8 mouse cellular contexts compared by ENCODE assay signal in genomic region chr6:113079492-113079891, GRCm38 (mm10). TPM values are rescaled to one million over a fixed set of nuclear protein-coding genes. Genes with fewer than 3 reads are reported as not detected.
DNase-seq lines count a peak whose midpoint lies in the region; ATAC-seq and TF ChIP-seq lines count a peak whose summit lies in the region.

No protein-coding gene starts in this region.

- 1% methylated on average over 3 of the region's 3 CpGs for WGBS in kidney, embryonic 15.5 days
- WGBS in liver, postnatal 0 days (ENCODE audit: insufficient replicate concordance) = 3% methylated on average over 3 of the region's 3 CpGs
- WGBS in thymus, adult 2 months = 8% methylated on average over 3 of the region's 3 CpGs

- TF ChIP-seq POLR2A in cortical plate, adult 2 months (IDR thresholded peaks at IDR 0.05; ENCODE audit: extremely low read depth, insufficient read depth, low read length) = no peak
- no peak for TF ChIP-seq POLR2A in thymus, adult 2 months (IDR thresholded peaks at IDR 0.05; ENCODE audit: control insufficient read depth, extremely low read depth, insufficient read depth, low read length, poor library complexity)

- H3K9me3 ChIP-seq in megakaryocyte, embryonic 14.5 days = no peaks in the 10 kb centered on the region
- H3K9me3 ChIP-seq in kidney, embryonic 15.5 days (replicated peaks) = no peaks in the 10 kb centered on the region
- no peaks in the 10 kb centered on the region for H3K9me3 ChIP-seq in liver, postnatal 0 days (ENCODE audit: low read length)

- H3K4me2 ChIP-seq in kidney, embryonic 15.5 days = peak overlapping the region; percentile 68
- H3K4me2 ChIP-seq in liver, postnatal 0 days (ENCODE audit: low read depth, low read length) = peak overlapping the region; percentile 86

- no peak for TF ChIP-seq EP300 in liver, postnatal 0 days (IDR thresholded peaks at IDR 0.05; ENCODE audit: low read depth)

- peak overlapping the region; percentile 99 for H3K9ac ChIP-seq in kidney, embryonic 15.5 days
- peak overlapping the region; percentile 99 for H3K9ac ChIP-seq in liver, postnatal 0 days (replicated peaks)

- peaks cover 47% of the 10 kb centered on the region for H3K4me1 ChIP-seq in megakaryocyte, embryonic 14.5 days
- peaks cover 7% of the 10 kb centered on the region for H3K4me1 ChIP-seq in cortical plate, adult 2 months (ENCODE audit: control insufficient read depth, insufficient read depth, low read length)
- peaks cover 42% of the 10 kb centered on the region for H3K4me1 ChIP-seq in kidney, embryonic 15.5 days
- peaks cover 21% of the 10 kb centered on the region for H3K4me1 ChIP-seq in liver, postnatal 0 days (ENCODE audit: insufficient read depth)
- H3K4me1 ChIP-seq in thymus, adult 2 months (replicated peaks; ENCODE audit: control insufficient read depth, insufficient read depth, low read length) = peaks cover 11% of the 10 kb centered on the region

- no peak for ATAC-seq in megakaryocyte, adult 5-6 weeks (ENCODE audit: poor library complexity, severe bottlenecking)
- ATAC-seq in kidney, embryonic 15.5 days (replicated peaks; ENCODE audit: low FRiP score) = no peak
- ATAC-seq in liver, postnatal 0 days = no peak

- H3K36me3 ChIP-seq in megakaryocyte, embryonic 14.5 days (replicated peaks; ENCODE audit: low read length) = peaks cover 28% of the 10 kb centered on the region
- H3K36me3 ChIP-seq in kidney, embryonic 15.5 days = 0 out of 2 replicates have a peak, but pooled peaks cover 2% of the 10 kb centered on the region
- no peaks in the 10 kb centered on the region for H3K36me3 ChIP-seq in liver, postnatal 0 days (replicated peaks; ENCODE audit: insufficient read depth, low read length)
- no peaks in the 10 kb centered on the region for H3K36me3 ChIP-seq in thymus, adult 2 months (ENCODE audit: control insufficient read depth, insufficient read depth, low read length)

- DNase-seq in heart, adult 18-20 months = peak; percentile 47 to 64
- peak; percentile 25 for DNase-seq in liver, postnatal 0 days
- DNase-seq in right cerebral cortex, postnatal 25 days = peak; percentile 27
- DNase-seq in thymus, adult 2 months = no peak

- peak overlapping the region; percentile 99 for H3K4me3 ChIP-seq in megakaryocyte, embryonic 14.5 days (replicated peaks)
- H3K4me3 ChIP-seq in cortical plate, adult 2 months (ENCODE audit: insufficient read depth, low read length) = peak overlapping the region; percentile 41
- H3K4me3 ChIP-seq in kidney, embryonic 15.5 days (replicated peaks) = peak overlapping the region; percentile 93
- peak overlapping the region; percentile 85 for H3K4me3 ChIP-seq in liver, postnatal 0 days (ENCODE audit: low read depth, low read length)
- no peak overlapping the region for H3K4me3 ChIP-seq in thymus, adult 2 months (ENCODE audit: control insufficient read depth, insufficient read depth, low read length)

- no peak overlapping the region; the same call in 1 of the 2 replicates for H3K27ac ChIP-seq in cortical plate, adult 2 months (ENCODE audit: insufficient read depth, low read length)
- H3K27ac ChIP-seq in kidney, embryonic 15.5 days = 0 out of 2 replicates have a peak overlapping the region, but pooled peaks have one; percentile 56
- H3K27ac ChIP-seq in liver, postnatal 0 days (ENCODE audit: low read depth) = peak overlapping the region; percentile 67
- no peak overlapping the region for H3K27ac ChIP-seq in thymus, adult 2 months (ENCODE audit: control insufficient read depth, insufficient read depth, low read length)

- TF ChIP-seq CTCF in cortical plate, adult 2 months (IDR thresholded peaks at IDR 0.05; ENCODE audit: extremely low read depth, insufficient read depth, low read length) = no peak
- no peak for TF ChIP-seq CTCF in liver, postnatal 0 days (IDR thresholded peaks at IDR 0.05; ENCODE audit: low read depth)
- no peak for TF ChIP-seq CTCF in thymus, adult 2 months (IDR thresholded peaks at IDR 0.05; ENCODE audit: borderline replicate concordance, control insufficient read depth, extremely low read depth, insufficient read depth, low read length, poor library complexity)

- H3K27me3 ChIP-seq in megakaryocyte, embryonic 14.5 days (replicated peaks) = no peaks in the 10 kb centered on the region
- no peaks in the 10 kb centered on the region for H3K27me3 ChIP-seq in kidney, embryonic 15.5 days
- no peaks in the 10 kb centered on the region for H3K27me3 ChIP-seq in liver, postnatal 0 days (ENCODE audit: insufficient read depth, low read length)
- no peaks in the 10 kb centered on the region for H3K27me3 ChIP-seq in thymus, adult 2 months (ENCODE audit: control insufficient read depth, insufficient read depth, low read length)

RNA-seq across cellular contexts. Expression of gene Setd5, which starts 2.3 kb away (rescaled TPM):
- 5.5 and 15.2 TPM in 2 replicates for polyA plus RNA-seq in megakaryocyte, embryonic 14.5 days (2012; ENCODE audit: insufficient read depth, low replicate concordance)
- 81.1 and 84.2 TPM in 2 replicates for total RNA-seq in megakaryocyte, adult 5-6 weeks (2015)
- 46.1 and 63.6 TPM in 2 replicates for total RNA-seq in megakaryocyte, adult 5-6 weeks (2017)
- polyA plus RNA-seq in cortical plate, adult 2 months (2012; rRNA removed) = 53.2 and 56.8 TPM in 2 replicates
- total RNA-seq in heart, adult 18-20 months (2021) = 10 to 100 TPM; 27.0 to 31.5 TPM
- polyA plus RNA-seq in kidney, embryonic 15.5 days (2015; fragmentation: Nextera tagmentation; extraction: Ambion mirVana) = 75.0 and 75.9 TPM in 2 replicates
- polyA plus RNA-seq in liver, postnatal 0 days (2015; fragmentation: Nextera tagmentation; extraction: Ambion mirVana) = 17.3 and 19.7 TPM in 2 replicates
- 51.8 and 52.2 TPM in 2 replicates for polyA plus RNA-seq in thymus, adult 2 months (2012; rRNA removed)

RNA-seq across cellular contexts. Expression of gene Thumpd3, which starts 33.5 kb away (rescaled TPM):
- polyA plus RNA-seq in megakaryocyte, embryonic 14.5 days (2012; ENCODE audit: insufficient read depth, low replicate concordance) = 5.0 TPM in 1 of 2 replicates, not detected in the other
- total RNA-seq in megakaryocyte, adult 5-6 weeks (2015) = 50.0 and 50.4 TPM in 2 replicates
- 40.8 and 48.5 TPM in 2 replicates for total RNA-seq in megakaryocyte, adult 5-6 weeks (2017)
- polyA plus RNA-seq in cortical plate, adult 2 months (2012; rRNA removed) = 19.2 and 20.4 TPM in 2 replicates
- total RNA-seq in heart, adult 18-20 months (2021) = 10 to 100 TPM; 19.8 to 22.5 TPM
- polyA plus RNA-seq in kidney, embryonic 15.5 days (2015; fragmentation: Nextera tagmentation; extraction: Ambion mirVana) = 46.6 and 47.0 TPM in 2 replicates
- 23.8 and 25.1 TPM in 2 replicates for polyA plus RNA-seq in liver, postnatal 0 days (2015; fragmentation: Nextera tagmentation; extraction: Ambion mirVana)
- polyA plus RNA-seq in thymus, adult 2 months (2012; rRNA removed) = 10.7 and 13.4 TPM in 2 replicates

Comparison
In these comparisons a context has a peak if more than half of its experiments do, and no peak if none do; other contexts are left out.
1. H3K27ac ChIP-seq: peak in kidney, embryonic 15.5 days (single experiment) and liver, postnatal 0 days (single experiment); none in cortical plate, adult 2 months (single experiment) and thymus, adult 2 months (single experiment).